Mouse (Mus musculus): Measurements from ENCODE around the gene Sphk2. TPM values are rescaled to one million over a fixed set of nuclear protein-coding genes. Genes with fewer than 3 reads are reported as not detected.

Gene Sphk2
- total RNA-seq (2021) = 10 to 100 TPM; 30.1 to 33.3 TPM
- long read RNA-seq, experiment 1, transcript Sphk2-202 (7 exons, 3,548 nt) = major isoform, 6 of 20 reads
- long read RNA-seq, experiment 1, partial matches to known transcripts = 6 of 20 reads
- long read RNA-seq, experiment 1, other reads (novel, unspliced or antisense) = 6 of 20 reads
- long read RNA-seq, experiment 2, transcript Sphk2-202 (7 exons, 3,548 nt) = major isoform, 11 of 32 reads
- long read RNA-seq, experiment 2, transcript Sphk2-201 (6 exons, 2,968 nt) = minor isoform, 5 of 32 reads
- long read RNA-seq, experiment 2, partial matches to known transcripts = 3 of 32 reads
- long read RNA-seq, experiment 2, other reads (novel, unspliced or antisense) = 11 of 32 reads

- DNase-seq (ENCODE audit: low spot score in 2 of 2) = peak; percentile 93 to 96
These were observed at the start of gene Sphk2 for GRCm38 (mm10) chr7:45717918-45718297. Sphk2 (minus strand) TSS chr7:45718002.

- DNase-seq (ENCODE audit: low spot score in 2 of 2) = no peak
These were observed 49.7 kb upstream of the Sphk2 start for GRCm38 (mm10) chr7:45767500-45767899.

- DNase-seq (ENCODE audit: low spot score in 2 of 2) = no peak
These were observed 49.0 kb upstream of the Sphk2 start for GRCm38 (mm10) chr7:45766764-45767163.

GRCm38 (mm10) chr7:45765995-45766394 lies 48.2 kb upstream of the Sphk2 start:
- no peak for DNase-seq (ENCODE audit: low spot score in 2 of 2)

- DNase-seq (ENCODE audit: low spot score in 2 of 2) = no peak
These were observed 42.3 kb upstream of the Sphk2 start for GRCm38 (mm10) chr7:45760151-45760550.

GRCm38 (mm10) chr7:45759400-45759799 lies 41.6 kb upstream of the Sphk2 start:
- DNase-seq (ENCODE audit: low spot score in 2 of 2) = no peak

- no peak for DNase-seq (ENCODE audit: low spot score in 2 of 2)
These were observed 37.9 kb upstream of the Sphk2 start for GRCm38 (mm10) chr7:45755703-45756102.

GRCm38 (mm10) chr7:45750162-45750561 lies 32.4 kb upstream of the Sphk2 start:
- no peak for DNase-seq (ENCODE audit: low spot score in 2 of 2)

- no peak for DNase-seq (ENCODE audit: low spot score in 2 of 2)
These were observed 31.6 kb upstream of the Sphk2 start for GRCm38 (mm10) chr7:45749401-45749800.

- DNase-seq (ENCODE audit: low spot score in 2 of 2) = no peak
These were observed 30.3 kb upstream of the Sphk2 start for GRCm38 (mm10) chr7:45748110-45748509.

- no peak for DNase-seq (ENCODE audit: low spot score in 2 of 2)
These were observed 29.6 kb upstream of the Sphk2 start for GRCm38 (mm10) chr7:45747450-45747849.

- DNase-seq (ENCODE audit: low spot score in 2 of 2) = no peak
These were observed 28.7 kb upstream of the Sphk2 start for GRCm38 (mm10) chr7:45746518-45746917.

- peak; percentile 56 to 80 for DNase-seq (ENCODE audit: low spot score in 2 of 2)
These were observed 26.6 kb upstream of the Sphk2 start for GRCm38 (mm10) chr7:45744387-45744786.

- DNase-seq (ENCODE audit: low spot score in 2 of 2) = no peak
These were observed 24.5 kb upstream of the Sphk2 start for GRCm38 (mm10) chr7:45742338-45742737.

GRCm38 (mm10) chr7:45741777-45742176 lies 24.0 kb upstream of the Sphk2 start:
- no peak for DNase-seq (ENCODE audit: low spot score in 2 of 2)

- no peak for DNase-seq (ENCODE audit: low spot score in 2 of 2)
These were observed 23.5 kb upstream of the Sphk2 start for GRCm38 (mm10) chr7:45741308-45741707.

GRCm38 (mm10) chr7:45739820-45740219 lies 22.0 kb upstream of the Sphk2 start:
- no peak for DNase-seq (ENCODE audit: low spot score in 2 of 2)

GRCm38 (mm10) chr7:45739162-45739763 lies 21.5 kb upstream of the Sphk2 start:
- DNase-seq (ENCODE audit: low spot score in 2 of 2) = peak in 1 of 2 experiments; percentile 74

- DNase-seq (ENCODE audit: low spot score in 2 of 2) = no peak
These were observed 15.7 kb upstream of the Sphk2 start for GRCm38 (mm10) chr7:45733477-45733876.

- no peak for DNase-seq (ENCODE audit: low spot score in 2 of 2)
These were observed 13.1 kb upstream of the Sphk2 start for GRCm38 (mm10) chr7:45730727-45731431.

- DNase-seq (ENCODE audit: low spot score in 2 of 2) = no peak
These were observed 9.8 kb upstream of the Sphk2 start for GRCm38 (mm10) chr7:45727625-45728024.

GRCm38 (mm10) chr7:45726419-45726818 lies 8.6 kb upstream of the Sphk2 start:
- no peak for DNase-seq (ENCODE audit: low spot score in 2 of 2)
